Mouse (Mus musculus): ENCODE results near the gene Sorcs2. TPM values are rescaled to one million over a fixed set of nuclear protein-coding genes. Genes with fewer than 3 reads are reported as not detected.

Gene Sorcs2
- polyA plus RNA-seq, 1 experiment from 2014 or later = 11.1 TPM

- no peak overlapping the region for H3K9ac ChIP-seq (replicated peaks; ENCODE audit: low read length)
- H3K36me3 ChIP-seq (ENCODE audit: insufficient read depth, low read length) = no peaks in the 10 kb centered on the region
- WGBS = 61% methylated on average over 3 of the region's 3 CpGs
- no peak overlapping the region for H3K4me2 ChIP-seq (replicated peaks; ENCODE audit: low read depth, low read length)
- no peak overlapping the region for H3K4me3 ChIP-seq (ENCODE audit: low read length)
- H3K9me3 ChIP-seq (ENCODE audit: low read length) = no peaks in the 10 kb centered on the region
- no peaks in the 10 kb centered on the region for H3K27me3 ChIP-seq (ENCODE audit: insufficient read depth, low read length)
- H3K27ac ChIP-seq (ENCODE audit: low read length) = no peak overlapping the region
- no peak for ATAC-seq (ENCODE audit: low FRiP score, low TSS enrichment)
- 0 out of 2 replicates have a peak, but pooled peaks cover 3% of the 10 kb centered on the region for H3K4me1 ChIP-seq (ENCODE audit: insufficient read depth, low read length)
These were observed 58.7 kb downstream of the Sorcs2 start for GRCm38 (mm10) chr5:36339283-36339682.

- no peak for ATAC-seq (ENCODE audit: low FRiP score, low TSS enrichment)
These were observed 61.7 kb downstream of the Sorcs2 start for GRCm38 (mm10) chr5:36336252-36336651.

GRCm38 (mm10) chr5:36335661-36336060 is 62.3 kb downstream of the Sorcs2 start:
- Histone ChIP-seq H3K4me3 (ENCODE audit: low read length) (no peak overlapping the region), H3K27me3 (ENCODE audit: insufficient read depth, low read length) (no peaks in the 10 kb centered on the region), H3K4me1 (ENCODE audit: insufficient read depth, low read length) (0 out of 2 replicates have a peak, but pooled peaks cover 3% of the 10 kb centered on the region), H3K36me3 (ENCODE audit: insufficient read depth, low read length) (no peaks in the 10 kb centered on the region), H3K4me2 (replicated peaks; ENCODE audit: low read depth, low read length) (no peak overlapping the region), H3K9ac (replicated peaks; ENCODE audit: low read length) (no peak overlapping the region), H3K27ac (ENCODE audit: low read length) (no peak overlapping the region), H3K9me3 (ENCODE audit: low read length) (no peaks in the 10 kb centered on the region)
- ATAC-seq (ENCODE audit: low FRiP score, low TSS enrichment) = no peak
- 84% methylated on average over 2 of the region's 2 CpGs for WGBS

More at GRCm38 (mm10) chr5:36336252-36336651, 61.7 kb downstream of the Sorcs2 start:
- H3K27ac ChIP-seq (ENCODE audit: low read length) = no peak overlapping the region
- WGBS = 72% methylated on average over 7 of the region's 7 CpGs
- H3K36me3 ChIP-seq (ENCODE audit: insufficient read depth, low read length) = no peaks in the 10 kb centered on the region
- H3K9me3 ChIP-seq (ENCODE audit: low read length) = no peaks in the 10 kb centered on the region
- H3K4me2 ChIP-seq (replicated peaks; ENCODE audit: low read depth, low read length) = no peak overlapping the region
- no peaks in the 10 kb centered on the region for H3K27me3 ChIP-seq (ENCODE audit: insufficient read depth, low read length)
- 0 out of 2 replicates have a peak, but pooled peaks cover 3% of the 10 kb centered on the region for H3K4me1 ChIP-seq (ENCODE audit: insufficient read depth, low read length)
- no peak overlapping the region for H3K4me3 ChIP-seq (ENCODE audit: low read length)
- H3K9ac ChIP-seq (replicated peaks; ENCODE audit: low read length) = no peak overlapping the region

- 42% methylated on average over 7 of the region's 7 CpGs for WGBS
These were observed 63.7 kb downstream of the Sorcs2 start for GRCm38 (mm10) chr5:36334227-36334626.

GRCm38 (mm10) chr5:36330472-36331155 is 67.3 kb downstream of the Sorcs2 start:
- H3K9ac ChIP-seq (replicated peaks; ENCODE audit: low read length) = no peak overlapping the region
- H3K27me3 ChIP-seq (ENCODE audit: insufficient read depth, low read length) = no peaks in the 10 kb centered on the region
- H3K27ac ChIP-seq (ENCODE audit: low read length) = no peak overlapping the region
- no peaks in the 10 kb centered on the region for H3K9me3 ChIP-seq (ENCODE audit: low read length)
- 0 out of 2 replicates have a peak, but pooled peaks cover 3% of the 10 kb centered on the region for H3K4me1 ChIP-seq (ENCODE audit: insufficient read depth, low read length)
- ATAC-seq (ENCODE audit: low FRiP score, low TSS enrichment) = no peak
- H3K36me3 ChIP-seq (ENCODE audit: insufficient read depth, low read length) = no peaks in the 10 kb centered on the region
- no peak overlapping the region for H3K4me2 ChIP-seq (replicated peaks; ENCODE audit: low read depth, low read length)
- 74% methylated on average over 21 of the region's 21 CpGs for WGBS
- H3K4me3 ChIP-seq (ENCODE audit: low read length) = no peak overlapping the region

More at GRCm38 (mm10) chr5:36334227-36334626, 63.7 kb downstream of the Sorcs2 start:
- Histone ChIP-seq H3K4me3 (ENCODE audit: low read length) (no peak overlapping the region), H3K4me1 (ENCODE audit: insufficient read depth, low read length) (0 out of 2 replicates have a peak, but pooled peaks cover 3% of the 10 kb centered on the region), H3K27me3 (ENCODE audit: insufficient read depth, low read length) (no peaks in the 10 kb centered on the region), H3K36me3 (ENCODE audit: insufficient read depth, low read length) (no peaks in the 10 kb centered on the region), H3K27ac (ENCODE audit: low read length) (no peak overlapping the region), H3K9me3 (ENCODE audit: low read length) (no peaks in the 10 kb centered on the region), H3K9ac (replicated peaks; ENCODE audit: low read length) (no peak overlapping the region), H3K4me2 (replicated peaks; ENCODE audit: low read depth, low read length) (no peak overlapping the region)
- no peak for ATAC-seq (ENCODE audit: low FRiP score, low TSS enrichment)

- no peak for ATAC-seq (ENCODE audit: low FRiP score, low TSS enrichment)
- Histone ChIP-seq H3K4me1 (ENCODE audit: insufficient read depth, low read length) (peaks cover 18% of the 10 kb centered on the region), H3K27ac (ENCODE audit: low read length) (no peak overlapping the region), H3K9me3 (ENCODE audit: low read length) (no peaks in the 10 kb centered on the region), H3K4me3 (ENCODE audit: low read length) (no peak overlapping the region), H3K36me3 (ENCODE audit: insufficient read depth, low read length) (no peaks in the 10 kb centered on the region), H3K4me2 (replicated peaks; ENCODE audit: low read depth, low read length) (no peak overlapping the region), H3K9ac (replicated peaks; ENCODE audit: low read length) (no peak overlapping the region), H3K27me3 (ENCODE audit: insufficient read depth, low read length) (no peaks in the 10 kb centered on the region)
- WGBS = 75% methylated on average over 9 of the region's 9 CpGs
These were observed 71.6 kb downstream of the Sorcs2 start for GRCm38 (mm10) chr5:36326057-36327010.

GRCm38 (mm10) chr5:36324140-36324572 is 73.8 kb downstream of the Sorcs2 start:
- Histone ChIP-seq H3K27me3 (ENCODE audit: insufficient read depth, low read length) (no peaks in the 10 kb centered on the region), H3K9ac (replicated peaks; ENCODE audit: low read length) (no peak overlapping the region), H3K4me1 (ENCODE audit: insufficient read depth, low read length) (peaks cover 25% of the 10 kb centered on the region), H3K36me3 (ENCODE audit: insufficient read depth, low read length) (no peaks in the 10 kb centered on the region), H3K27ac (ENCODE audit: low read length) (no peak overlapping the region), H3K9me3 (ENCODE audit: low read length) (no peaks in the 10 kb centered on the region), H3K4me3 (ENCODE audit: low read length) (no peak overlapping the region), H3K4me2 (replicated peaks; ENCODE audit: low read depth, low read length) (no peak overlapping the region)
- WGBS = 32% methylated on average over 9 of the region's 9 CpGs
- ATAC-seq (ENCODE audit: low FRiP score, low TSS enrichment) = peak; percentile 46; the same call in 1 of the 2 replicates

GRCm38 (mm10) chr5:36323526-36323925 is 74.4 kb downstream of the Sorcs2 start:
- Histone ChIP-seq H3K27ac (ENCODE audit: low read length) (no peak overlapping the region), H3K4me1 (ENCODE audit: insufficient read depth, low read length) (peaks cover 25% of the 10 kb centered on the region), H3K4me2 (replicated peaks; ENCODE audit: low read depth, low read length) (no peak overlapping the region), H3K9ac (replicated peaks; ENCODE audit: low read length) (no peak overlapping the region), H3K4me3 (ENCODE audit: low read length) (no peak overlapping the region), H3K27me3 (ENCODE audit: insufficient read depth, low read length) (no peaks in the 10 kb centered on the region), H3K9me3 (ENCODE audit: low read length) (no peaks in the 10 kb centered on the region), H3K36me3 (ENCODE audit: insufficient read depth, low read length) (no peaks in the 10 kb centered on the region)
- 0% methylated on average over 2 of the region's 2 CpGs for WGBS
- ATAC-seq (ENCODE audit: low FRiP score, low TSS enrichment) = peak; percentile 79

GRCm38 (mm10) chr5:36321581-36321980 is 76.4 kb downstream of the Sorcs2 start:
- Histone ChIP-seq H3K4me3 (ENCODE audit: low read length) (no peak overlapping the region), H3K4me1 (ENCODE audit: insufficient read depth, low read length) (peaks cover 25% of the 10 kb centered on the region), H3K9me3 (ENCODE audit: low read length) (no peaks in the 10 kb centered on the region), H3K36me3 (ENCODE audit: insufficient read depth, low read length) (no peaks in the 10 kb centered on the region), H3K9ac (replicated peaks; ENCODE audit: low read length) (no peak overlapping the region), H3K27me3 (ENCODE audit: insufficient read depth, low read length) (no peaks in the 10 kb centered on the region), H3K27ac (ENCODE audit: low read length) (no peak overlapping the region), H3K4me2 (replicated peaks; ENCODE audit: low read depth, low read length) (no peak overlapping the region)
- 0 out of 2 replicates have a peak, but pooled peaks have one; percentile 39 for ATAC-seq (ENCODE audit: low FRiP score, low TSS enrichment)
- 39% methylated on average over 8 of the region's 8 CpGs for WGBS
